Mouse (Mus musculus) midbrain, embryonic 13.5 days (tissue): ENCODE measurements around the gene Gm21970. TPM values are rescaled to one million over a fixed set of nuclear protein-coding genes. Genes with fewer than 3 reads are reported as not detected.
"Not testable (repeated sequence)": the region's sequence is repeated elsewhere in the genome, so short reads cannot be mapped to it uniquely, and the experiment has no call there.

ENCODE experiments used
- ATAC-seq: fragments of 200-750 bp; cut with Nextera tagmentation; 2 replicates; pipeline ENCODE4 v1.8.0; 2017; ENCODE audit warnings: mild to moderate bottlenecking, moderate TSS enrichment, moderate library complexity
- H3K27ac ChIP-seq: fragments of 300-500 bp; sonication (generic); 2 replicates; pipeline ENCODE4 v1.5.1; 2015; ENCODE audit warnings: inconsistent platforms, mild to moderate bottlenecking, moderate library complexity
- H3K27me3 ChIP-seq: fragments of 300-500 bp; sonication (generic); 2 replicates; pipeline ENCODE4 v1.6.1; 2015; ENCODE audit warnings: mild to moderate bottlenecking, inconsistent platforms
- H3K36me3 ChIP-seq: fragments of 300-500 bp; sonication (generic); 2 replicates; pipeline ENCODE4 v1.6.1; 2015; ENCODE audit warnings: mild to moderate bottlenecking, inconsistent platforms
- H3K4me1 ChIP-seq: fragments of 300-500 bp; sonication (generic); replicated peaks from 2 replicates; pipeline ENCODE4 v1.6.1; 2015; ENCODE audit warnings: inconsistent platforms
- H3K4me2 ChIP-seq: fragments of 300-500 bp; sonication (generic); replicated peaks from 2 replicates; pipeline ENCODE4 v1.6.1; 2015; ENCODE audit warnings: moderate library complexity, mild to moderate bottlenecking, inconsistent platforms
- H3K4me3 ChIP-seq: fragments of 300-500 bp; sonication (generic); replicated peaks from 2 replicates; pipeline ENCODE4 v1.5.1; 2015; ENCODE audit warnings: mild to moderate bottlenecking, inconsistent platforms
- H3K9ac ChIP-seq: fragments of 300-500 bp; sonication (generic); replicated peaks from 2 replicates; pipeline ENCODE4 v1.6.1; 2015; ENCODE audit warnings: mild to moderate bottlenecking, inconsistent platforms
- H3K9me3 ChIP-seq: fragments of 300-500 bp; sonication (generic); 2 replicates; pipeline ENCODE4 v1.6.1; 2016; ENCODE audit warnings: mild to moderate bottlenecking, inconsistent platforms
- WGBS: fragments of 180-500 bp; shearing (Covaris S2); methylation state at CpG from one replicate; pipeline ENCODE4 v1.1.7; 2015; 5-methylcytosine and 5-hydroxymethylcytosine counted together
- polyA plus RNA-seq: library from polyadenylated mRNA; unstranded; fragments of >200 nt; fragmentation: Nextera tagmentation; extraction: Ambion mirVana; gene quantifications from 2 replicates; pipeline ENCODE4 v1.2.1, GENCODE M21; 2015

Gene Gm21970
- polyA plus RNA-seq, 1 experiment from 2014 or later = not detected

- H3K27me3 ChIP-seq = no peaks in the 10 kb centered on the region
- H3K9ac ChIP-seq = no peak overlapping the region
- H3K9me3 ChIP-seq = no peaks in the 10 kb centered on the region
- no peak overlapping the region for H3K4me2 ChIP-seq
- no peak for ATAC-seq
- peaks cover 4% of the 10 kb centered on the region for H3K4me1 ChIP-seq
- no peak overlapping the region for H3K27ac ChIP-seq
- H3K36me3 ChIP-seq = no peaks in the 10 kb centered on the region
- no peak overlapping the region for H3K4me3 ChIP-seq
- WGBS = 31% methylated on average over 5 of the region's 5 CpGs
These were observed 41.3 kb downstream of the Gm21970 start for GRCm38 (mm10) chr16:91432720-91433328.

DNA sequence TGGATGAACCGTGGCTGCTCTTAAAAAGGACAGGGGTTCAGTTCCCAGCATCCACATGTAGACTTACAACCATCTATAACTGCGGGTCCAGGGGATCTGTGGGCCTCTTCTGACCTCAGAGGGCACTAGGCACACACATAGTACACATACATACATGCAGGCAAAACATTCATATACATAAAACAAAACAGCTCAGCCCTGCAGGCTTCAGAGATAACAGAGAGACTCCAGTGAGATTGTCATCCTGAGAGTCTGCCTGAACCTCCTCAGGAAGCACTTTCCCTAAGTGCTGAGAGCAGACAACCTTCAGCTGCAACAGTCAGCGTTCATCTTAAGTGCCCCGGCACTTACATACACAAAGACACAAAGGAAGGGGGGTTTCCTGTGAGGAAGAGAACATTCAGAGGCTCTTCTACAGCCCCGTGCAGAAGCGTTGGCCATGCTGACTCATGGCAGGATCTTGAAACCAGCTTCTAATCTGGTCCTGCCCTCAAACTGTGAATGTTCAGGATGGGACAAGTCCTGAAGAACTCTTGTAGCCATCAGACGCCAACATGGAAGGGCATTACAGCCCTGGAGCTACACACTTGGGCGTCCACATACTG, 41.9 kb downstream of the Gm21970 start:
- no peak overlapping the region for H3K4me3 ChIP-seq
- 69% methylated on average over 8 of the region's 8 CpGs for WGBS
- H3K4me1 ChIP-seq = peaks cover 4% of the 10 kb centered on the region
- no peaks in the 10 kb centered on the region for H3K9me3 ChIP-seq
- no peaks in the 10 kb centered on the region for H3K27me3 ChIP-seq
- no peak overlapping the region for H3K27ac ChIP-seq
- H3K9ac ChIP-seq = no peak overlapping the region
- H3K36me3 ChIP-seq = no peaks in the 10 kb centered on the region
- no peak for ATAC-seq
- H3K4me2 ChIP-seq = no peak overlapping the region

DNA sequence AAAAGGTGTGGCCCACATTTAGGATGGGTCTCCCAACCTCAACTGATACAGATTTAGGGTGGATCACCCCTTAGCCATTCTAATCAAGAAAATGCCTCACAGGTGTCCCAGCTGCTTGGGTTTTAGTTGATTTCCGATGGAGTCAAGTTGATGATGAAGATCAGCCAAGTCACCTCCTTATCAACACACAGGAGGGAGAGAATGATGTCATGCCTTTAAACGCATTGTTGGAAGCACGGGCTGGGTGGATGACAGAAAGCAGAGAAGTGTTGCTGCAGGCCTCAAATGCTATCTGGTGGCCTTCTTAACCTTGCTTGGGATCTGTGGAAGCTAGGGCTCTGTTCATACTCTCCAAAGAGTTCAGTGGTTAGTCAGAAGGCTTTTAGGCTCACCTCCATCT, 42.6 kb downstream of the Gm21970 start:
- ATAC-seq = no peak
- Histone ChIP-seq H3K4me1 (peaks cover 4% of the 10 kb centered on the region), H3K9ac (no peak overlapping the region), H3K4me3 (no peak overlapping the region), H3K27ac (no peak overlapping the region), H3K36me3 (no peaks in the 10 kb centered on the region), H3K4me2 (no peak overlapping the region), H3K27me3 (no peaks in the 10 kb centered on the region), H3K9me3 (no peaks in the 10 kb centered on the region)
- 98% methylated on average over 3 of the region's 3 CpGs for WGBS

GRCm38 (mm10) chr16:91438081-91438480, 46.6 kb downstream of the Gm21970 start:
- Histone ChIP-seq H3K27me3 (no peaks in the 10 kb centered on the region), H3K4me3 (no peak overlapping the region), H3K4me1 (no peaks in the 10 kb centered on the region; the same call in 1 of the 2 replicates), H3K9me3 (no peaks in the 10 kb centered on the region), H3K36me3 (no peaks in the 10 kb centered on the region), H3K27ac (no peak overlapping the region), H3K4me2 (no peak overlapping the region), H3K9ac (no peak overlapping the region)
- no peak for ATAC-seq
- WGBS = 74% methylated on average over 3 of the region's 3 CpGs

DNA sequence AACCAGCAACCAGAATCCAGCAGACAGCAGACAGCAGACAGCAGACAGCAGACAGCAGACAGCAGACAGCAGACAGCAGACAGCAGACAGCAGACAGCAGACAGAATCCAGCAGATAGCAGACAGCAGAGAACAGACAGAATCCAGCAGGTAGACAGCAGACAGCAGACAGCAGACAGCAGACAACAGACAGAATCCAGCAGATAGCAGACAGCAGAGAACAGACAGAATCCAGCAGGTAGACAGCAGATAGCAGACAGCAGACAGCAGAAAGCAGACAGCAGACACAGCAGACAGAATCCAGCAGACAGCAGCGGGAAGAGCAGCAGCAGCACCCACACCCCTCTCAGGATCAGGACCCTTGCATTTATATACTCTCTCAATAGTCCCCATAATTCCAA, 47.1 kb downstream of the Gm21970 start:
- H3K4me2 ChIP-seq, H3K27ac ChIP-seq, H3K9me3 ChIP-seq, H3K4me3 ChIP-seq, H3K27me3 ChIP-seq, H3K4me1 ChIP-seq, ATAC-seq, H3K36me3 ChIP-seq, H3K9ac ChIP-seq: not testable (repeated sequence)
- 93% methylated on average over 1 of the region's 1 CpGs for WGBS

GRCm38 (mm10) chr16:91441366-91441765, 49.8 kb downstream of the Gm21970 start:
- Histone ChIP-seq H3K4me1 (no peaks in the 10 kb centered on the region), H3K9ac (no peak overlapping the region), H3K4me2 (no peak overlapping the region), H3K27ac (no peak overlapping the region), H3K9me3 (no peaks in the 10 kb centered on the region), H3K4me3 (no peak overlapping the region), H3K36me3 (no peaks in the 10 kb centered on the region), H3K27me3 (no peaks in the 10 kb centered on the region)
- WGBS = 72% methylated on average over 7 of the region's 7 CpGs
- no peak for ATAC-seq

GRCm38 (mm10) chr16:91441811-91442240, 50.3 kb downstream of the Gm21970 start:
- Histone ChIP-seq H3K4me3 (no peak overlapping the region), H3K27me3 (no peaks in the 10 kb centered on the region), H3K27ac (no peak overlapping the region), H3K36me3 (no peaks in the 10 kb centered on the region), H3K4me2 (no peak overlapping the region), H3K9me3 (no peaks in the 10 kb centered on the region), H3K9ac (no peak overlapping the region), H3K4me1 (no peaks in the 10 kb centered on the region)
- no peak for ATAC-seq
- 86% methylated on average over 7 of the region's 7 CpGs for WGBS

DNA sequence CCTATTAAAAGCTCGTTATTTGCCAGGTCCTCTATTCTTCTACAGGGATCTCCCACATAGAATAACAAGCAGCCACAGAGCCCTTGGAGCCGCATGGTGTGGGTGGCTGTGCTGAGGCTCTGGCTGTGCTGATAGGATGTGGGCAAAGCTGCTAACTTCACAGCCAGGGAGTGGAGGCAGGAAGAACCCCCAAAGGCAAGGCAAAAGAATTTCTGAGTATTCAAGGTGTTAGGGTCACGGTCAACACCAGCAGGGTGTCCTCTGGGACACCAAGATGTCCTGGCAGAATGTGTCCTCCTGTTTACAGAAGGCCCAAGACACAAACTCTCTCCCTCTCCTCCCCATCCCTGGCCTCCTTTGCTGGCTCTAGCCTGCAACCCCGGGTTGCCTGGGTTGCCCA, 50.9 kb downstream of the Gm21970 start:
- no peaks in the 10 kb centered on the region for H3K9me3 ChIP-seq
- H3K9ac ChIP-seq = no peak overlapping the region
- H3K27me3 ChIP-seq = no peaks in the 10 kb centered on the region
- H3K36me3 ChIP-seq = no peaks in the 10 kb centered on the region
- ATAC-seq = no peak
- no peak overlapping the region for H3K4me3 ChIP-seq
- no peak overlapping the region for H3K27ac ChIP-seq
- 67% methylated on average over 4 of the region's 4 CpGs for WGBS
- H3K4me2 ChIP-seq = no peak overlapping the region
- no peaks in the 10 kb centered on the region for H3K4me1 ChIP-seq

DNA sequence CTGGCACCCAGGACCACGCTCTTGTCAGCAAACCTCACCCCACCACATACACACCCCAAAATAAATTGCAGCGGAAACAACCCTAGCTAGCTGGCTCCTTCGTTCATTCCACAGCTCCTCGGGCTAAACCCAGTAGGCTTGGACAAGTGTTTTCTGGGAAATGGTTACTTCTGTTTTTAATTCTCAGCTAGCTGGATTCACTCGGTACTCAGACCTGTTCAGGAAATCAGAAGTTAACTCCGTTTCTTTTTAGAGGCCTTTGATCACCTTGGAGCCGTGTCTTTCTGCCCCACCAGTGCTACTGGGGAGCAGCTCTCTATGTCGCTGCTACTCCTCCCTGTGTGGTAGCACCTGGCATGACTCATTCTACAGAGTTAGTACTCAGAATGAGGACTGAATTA, 51.7 kb downstream of the Gm21970 start:
- ATAC-seq = no peak
- no peaks in the 10 kb centered on the region for H3K27me3 ChIP-seq
- H3K4me1 ChIP-seq = no peaks in the 10 kb centered on the region
- H3K9me3 ChIP-seq = no peaks in the 10 kb centered on the region
- no peaks in the 10 kb centered on the region for H3K36me3 ChIP-seq
- H3K4me2 ChIP-seq = no peak overlapping the region
- H3K4me3 ChIP-seq = no peak overlapping the region
- 88% methylated on average over 8 of the region's 8 CpGs for WGBS
- no peak overlapping the region for H3K27ac ChIP-seq
- no peak overlapping the region for H3K9ac ChIP-seq

- Histone ChIP-seq H3K36me3 (no peaks in the 10 kb centered on the region), H3K4me3 (no peak overlapping the region), H3K27ac (no peak overlapping the region), H3K4me2 (no peak overlapping the region), H3K27me3 (no peaks in the 10 kb centered on the region), H3K4me1 (no peaks in the 10 kb centered on the region), H3K9me3 (no peaks in the 10 kb centered on the region), H3K9ac (no peak overlapping the region)
- no peak for ATAC-seq
- 91% methylated on average over 4 of the region's 4 CpGs for WGBS
These were observed 53.3 kb downstream of the Gm21970 start for GRCm38 (mm10) chr16:91444847-91445246.

GRCm38 (mm10) chr16:91445566-91445965, 54.0 kb downstream of the Gm21970 start:
- Histone ChIP-seq H3K9me3 (no peaks in the 10 kb centered on the region), H3K4me1 (no peaks in the 10 kb centered on the region), H3K27ac (no peak overlapping the region), H3K4me2 (no peak overlapping the region), H3K4me3 (no peak overlapping the region), H3K36me3 (no peaks in the 10 kb centered on the region), H3K9ac (no peak overlapping the region), H3K27me3 (no peaks in the 10 kb centered on the region)
- ATAC-seq = no peak
- WGBS = 91% methylated on average over 5 of the region's 5 CpGs

GRCm38 (mm10) chr16:91446778-91447511, 55.4 kb downstream of the Gm21970 start:
- no peaks in the 10 kb centered on the region for H3K36me3 ChIP-seq
- H3K4me2 ChIP-seq = no peak overlapping the region
- H3K27me3 ChIP-seq = no peaks in the 10 kb centered on the region
- H3K27ac ChIP-seq = no peak overlapping the region
- no peak for ATAC-seq
- no peaks in the 10 kb centered on the region for H3K4me1 ChIP-seq
- 77% methylated on average over 8 of the region's 8 CpGs for WGBS
- H3K9ac ChIP-seq = no peak overlapping the region
- H3K9me3 ChIP-seq = no peaks in the 10 kb centered on the region
- H3K4me3 ChIP-seq = no peak overlapping the region
